Mouse (Mus musculus) forelimb bud, embryonic 11.5 days (tissue): ENCODE measurements at regions not wholly inside any gene's neighbourhood (a gene's known extent, or its start where the extent isn't known, plus 50 kb on each side); places are given as distances from the start of the nearest gene placed in this dataset.

Experiments
- DNase-seq: peaks from one replicate; pipeline ENCODE4 v3.0.0-alpha.2; 2012; ENCODE audit warnings: low read depth, low spot score

GRCm38 (mm10) chr1:105117888-105118287 is 238.6 kb downstream of the Rnf152 start:
- DNase-seq = no peak

- DNase-seq = no peak
These were observed 240.3 kb downstream of the Rnf152 start for GRCm38 (mm10) chr1:105116231-105116630.

- no peak for DNase-seq
These were observed 241.1 kb downstream of the Rnf152 start for GRCm38 (mm10) chr1:105115391-105115790.

- no peak for DNase-seq
These were observed 241.7 kb downstream of the Rnf152 start for GRCm38 (mm10) chr1:105114835-105115234.

- no peak for DNase-seq
These were observed 243.6 kb downstream of the Rnf152 start for GRCm38 (mm10) chr1:105112762-105113525.

GRCm38 (mm10) chr1:105111236-105111635 is 245.3 kb downstream of the Rnf152 start:
- DNase-seq = no peak

- no peak for DNase-seq
These were observed 245.8 kb downstream of the Rnf152 start for GRCm38 (mm10) chr1:105110581-105111210.

GRCm38 (mm10) chr1:105107836-105108235 is 248.7 kb downstream of the Rnf152 start:
- no peak for DNase-seq

- no peak for DNase-seq
These were observed 249.3 kb downstream of the Rnf152 start for GRCm38 (mm10) chr1:105107257-105107656.

- no peak for DNase-seq
These were observed 251.3 kb downstream of the Rnf152 start for GRCm38 (mm10) chr1:105105211-105105610.

GRCm38 (mm10) chr1:105095091-105095490 is 261.4 kb downstream of the Rnf152 start:
- DNase-seq = no peak

GRCm38 (mm10) chr1:105094500-105094899 is 262.0 kb downstream of the Rnf152 start:
- DNase-seq = no peak

- no peak for DNase-seq
These were observed 262.6 kb downstream of the Rnf152 start for GRCm38 (mm10) chr1:105093875-105094274.

GRCm38 (mm10) chr1:105093012-105093411 is 263.5 kb downstream of the Rnf152 start:
- DNase-seq = no peak

- no peak for DNase-seq
These were observed 264.1 kb downstream of the Rnf152 start for GRCm38 (mm10) chr1:105092309-105092904.

- peak; percentile 64 for DNase-seq
These were observed 267.6 kb downstream of the Rnf152 start for GRCm38 (mm10) chr1:105088765-105089520.

- no peak for DNase-seq
These were observed 268.9 kb downstream of the Rnf152 start for GRCm38 (mm10) chr1:105087623-105088022.

GRCm38 (mm10) chr1:105084556-105084955 is 272.0 kb downstream of the Rnf152 start:
- DNase-seq = no peak

- DNase-seq = peak; percentile 51
These were observed 272.9 kb downstream of the Rnf152 start for GRCm38 (mm10) chr1:105083551-105084103.

GRCm38 (mm10) chr1:105082823-105083550 is 273.5 kb downstream of the Rnf152 start:
- no peak for DNase-seq

GRCm38 (mm10) chr1:105081942-105082341 is 274.6 kb downstream of the Rnf152 start:
- DNase-seq = peak; percentile 43
